Mouse (Mus musculus) B cell, adult 2 months (primary cell): Measurements from ENCODE around the gene Ap1ar.
A peak's percentile ranks its signal among the peaks of the same experiment; 100 is the strongest.

ENCODE experiments used
- DNase-seq, 2 experiments: peaks; one replicate each; pipeline ENCODE4 v3.0.0; 2022

The Ap1ar gene

DNA sequence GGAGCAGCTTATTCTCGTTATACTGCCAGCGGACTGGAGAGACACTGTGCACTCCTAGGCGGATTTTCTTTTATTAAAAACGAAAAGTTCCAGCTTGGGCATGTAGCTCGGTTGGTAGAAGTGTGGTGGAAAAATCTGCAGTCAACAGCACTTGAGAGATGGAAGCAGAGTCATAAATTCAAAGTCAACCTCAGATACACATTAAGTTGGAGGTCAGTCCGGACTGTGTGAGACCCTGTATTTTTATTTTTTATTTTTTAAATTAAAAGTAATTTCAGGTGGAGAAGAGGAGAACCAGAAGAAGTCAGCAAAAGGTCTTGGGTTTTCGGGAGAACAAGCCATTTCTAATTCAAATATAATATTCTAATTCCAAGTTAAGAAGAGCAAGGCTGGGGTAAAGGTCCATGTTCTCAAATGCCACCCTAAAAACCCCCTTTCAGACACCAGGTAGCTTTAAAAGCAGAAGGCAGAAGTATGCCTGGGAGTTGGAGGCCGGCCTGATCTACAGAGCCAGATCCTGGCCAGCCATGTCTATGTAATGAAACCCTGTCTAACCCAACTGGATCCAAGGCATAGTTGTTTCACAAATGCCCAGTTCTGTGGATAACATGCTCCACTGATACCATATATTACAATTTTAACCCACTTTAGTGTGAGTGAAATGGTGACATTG is 785 bp upstream of the Ap1ar start:
- DNase-seq, result peak in 1 of 2 experiments; percentile 10

DNA sequence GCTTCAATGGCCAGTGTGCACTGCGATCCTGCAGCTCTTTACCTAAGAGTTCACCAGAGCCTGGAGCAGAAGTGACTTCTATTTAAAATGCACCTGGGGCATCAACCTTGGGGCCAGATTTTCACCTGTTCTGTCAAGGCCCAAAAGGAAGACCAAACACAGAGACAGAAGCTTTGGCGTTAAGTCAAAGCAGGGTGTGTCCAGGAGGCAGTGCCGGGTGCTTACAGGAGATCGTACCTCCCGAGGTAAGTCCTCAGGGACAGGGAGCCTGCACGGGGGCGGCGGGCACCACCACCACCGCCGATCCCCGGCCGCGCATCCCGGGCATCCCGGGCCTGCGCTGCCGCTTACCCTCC is 547 bp downstream of the Ap1ar start:
- DNase-seq, result no peak

DNA sequence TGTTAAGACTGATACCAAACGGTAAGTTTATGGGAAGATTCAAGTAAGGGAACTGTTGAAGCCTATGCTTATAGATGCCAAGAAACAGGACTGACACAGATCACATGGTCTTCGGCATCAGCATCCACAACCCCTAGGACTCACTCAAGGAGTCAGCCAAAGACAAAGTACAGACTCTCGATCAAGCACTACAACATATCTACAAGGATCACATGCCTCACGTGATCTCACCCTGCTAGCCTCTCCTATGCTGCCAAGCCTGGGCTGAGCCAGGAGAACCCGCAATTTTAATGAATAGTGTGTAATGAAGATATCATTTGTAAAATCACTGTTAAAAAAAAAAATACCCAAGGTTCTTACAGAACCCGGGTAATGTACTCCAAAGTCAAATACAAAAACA is 1.7 kb downstream of the Ap1ar start:
- DNase-seq, result no peak

DNA sequence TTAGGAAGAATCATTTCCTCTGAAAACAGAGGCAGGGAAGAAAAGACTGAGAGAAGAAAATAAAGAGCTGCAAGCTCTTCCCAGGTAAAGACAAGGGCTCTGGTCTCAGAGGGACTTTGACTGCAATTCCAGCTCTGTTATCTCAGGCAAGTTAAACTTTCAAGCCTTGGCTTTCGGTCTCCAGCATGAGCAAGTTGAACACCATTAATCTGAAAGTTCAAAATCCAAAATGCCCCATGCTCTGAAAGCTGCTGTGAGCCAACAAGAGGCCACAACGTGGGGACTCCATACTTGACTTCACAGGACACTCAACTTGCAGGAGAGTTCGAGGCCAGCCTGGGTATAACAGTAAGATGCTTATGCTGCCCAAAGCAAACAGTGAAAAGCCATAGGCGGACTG is 3.3 kb downstream of the Ap1ar start:
- DNase-seq, result no peak

DNA sequence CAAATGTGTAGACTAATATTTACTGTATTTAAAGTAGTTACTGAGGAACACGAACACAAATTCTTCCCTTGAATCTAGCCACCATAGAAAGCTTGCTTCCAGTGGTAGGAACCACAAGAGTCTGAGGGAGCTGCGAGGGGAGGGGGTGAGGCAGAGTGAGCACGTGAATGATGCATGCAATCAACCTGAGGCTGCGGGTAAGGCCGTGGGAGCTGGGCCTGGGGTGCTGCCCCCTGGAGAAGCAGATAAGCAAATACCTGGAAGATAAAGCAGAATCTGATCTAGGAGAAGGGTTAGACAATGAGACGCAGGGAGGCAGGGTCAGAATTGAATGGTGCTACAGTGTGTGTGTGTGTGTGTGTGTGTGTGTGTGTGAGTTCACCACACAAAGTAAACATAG is 6.2 kb downstream of the Ap1ar start:
- DNase-seq, result no peak

DNA sequence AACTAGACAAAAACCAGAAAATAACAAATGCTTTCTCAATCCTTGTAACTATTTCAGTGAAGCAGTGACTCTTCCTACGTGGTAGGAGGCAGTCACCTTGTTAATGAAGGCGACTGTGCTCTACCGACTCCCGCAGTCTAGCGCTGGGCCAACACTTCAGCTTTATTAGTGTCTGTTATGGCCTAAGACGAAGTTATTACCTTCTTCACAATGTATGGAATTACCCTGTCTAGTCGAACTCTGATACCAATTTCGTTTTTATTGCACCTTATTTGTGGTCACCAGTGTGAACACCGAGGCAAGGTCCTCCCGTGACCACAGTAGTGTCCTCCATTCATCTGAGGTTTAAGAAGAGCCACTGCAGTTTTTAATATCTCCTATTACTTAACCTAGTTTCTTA is 7.1 kb downstream of the Ap1ar start:
- DNase-seq, result no peak

DNA sequence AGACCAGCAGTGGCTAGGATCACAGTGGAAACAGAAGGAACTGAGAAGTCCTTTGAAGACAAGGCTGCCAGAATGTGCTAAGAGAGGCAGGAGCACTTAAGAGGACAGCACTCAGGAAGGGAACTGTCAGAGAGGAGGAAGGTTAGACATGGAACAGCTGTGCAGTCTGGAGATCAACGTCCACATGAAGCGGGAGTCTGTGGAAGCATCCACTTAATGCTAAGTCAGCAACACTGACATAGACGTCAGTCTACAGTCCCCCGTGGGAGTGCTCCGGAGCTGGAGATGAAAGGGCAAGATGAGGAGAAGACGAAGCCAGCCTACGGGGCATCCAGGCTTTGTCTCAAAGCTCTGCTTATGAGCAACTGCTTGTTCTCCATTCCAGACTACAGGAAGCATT is 10.2 kb downstream of the Ap1ar start:
- DNase-seq, result no peak

DNA sequence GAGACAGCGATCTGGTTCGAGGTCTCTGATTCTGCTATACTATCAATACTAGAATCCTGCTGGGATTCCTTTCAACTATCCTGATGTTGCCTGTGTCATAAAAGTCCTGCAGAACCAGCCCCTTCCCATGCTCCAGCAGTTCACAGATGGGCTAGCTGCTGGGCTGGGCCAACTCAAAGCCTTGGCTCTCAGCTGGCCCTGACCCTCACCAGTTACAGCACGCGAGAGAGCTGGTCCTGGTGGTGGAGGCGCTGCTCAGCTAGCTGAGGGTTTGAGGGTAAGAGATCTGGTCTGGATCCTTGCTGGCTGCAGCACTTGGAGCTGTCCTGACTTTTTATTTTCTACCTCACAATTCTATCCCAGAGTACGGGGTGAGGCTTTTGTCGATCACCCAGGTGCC is 10.8 kb downstream of the Ap1ar start:
- DNase-seq, result no peak

DNA sequence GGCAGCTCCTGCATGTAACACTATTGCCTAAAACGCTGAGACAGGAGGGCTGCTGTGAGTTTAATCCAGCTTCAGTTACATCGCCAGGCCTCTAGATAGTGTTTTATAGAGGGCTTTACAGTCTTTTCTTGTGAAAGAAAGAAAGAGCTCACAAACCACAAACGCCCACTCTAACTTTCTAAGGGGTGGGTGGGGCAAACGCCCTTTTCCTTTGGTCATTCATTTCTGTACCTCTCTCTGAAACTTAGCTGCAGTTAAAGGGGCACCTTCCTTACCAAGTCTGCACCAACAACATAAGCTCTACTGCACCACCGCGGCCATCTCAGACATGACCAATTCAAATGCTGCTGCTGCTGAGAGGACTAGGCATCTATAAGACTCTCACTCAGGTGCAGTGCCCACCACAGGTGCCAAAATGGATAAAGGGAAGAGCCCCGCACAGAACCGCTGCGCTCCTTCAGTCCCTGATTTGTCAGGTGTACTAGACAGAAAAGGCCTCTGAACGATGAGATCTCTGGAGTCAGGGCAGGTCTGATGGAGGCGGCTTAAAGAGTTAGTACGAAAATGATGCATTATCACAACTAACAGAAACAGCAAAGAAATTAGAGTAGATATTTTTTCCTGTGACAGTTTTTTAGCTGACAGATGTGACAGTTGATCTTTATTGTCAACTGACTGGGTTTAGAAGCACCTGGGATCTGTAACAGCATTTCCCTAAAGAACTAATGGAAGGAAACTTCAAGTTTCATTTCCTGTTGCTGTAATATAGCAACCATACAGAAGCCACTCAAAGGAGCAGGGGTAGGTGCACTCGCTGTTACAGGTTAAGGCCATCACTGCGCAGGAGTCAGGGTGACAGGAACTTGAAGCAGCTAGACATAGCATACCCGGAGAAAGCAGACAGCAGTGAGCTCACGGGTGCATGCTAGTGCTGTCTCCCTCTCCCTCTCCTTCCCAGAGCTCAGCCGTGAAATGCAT is 13.1 kb downstream of the Ap1ar start:
- DNase-seq, result peak; percentile 54 to 59

DNA sequence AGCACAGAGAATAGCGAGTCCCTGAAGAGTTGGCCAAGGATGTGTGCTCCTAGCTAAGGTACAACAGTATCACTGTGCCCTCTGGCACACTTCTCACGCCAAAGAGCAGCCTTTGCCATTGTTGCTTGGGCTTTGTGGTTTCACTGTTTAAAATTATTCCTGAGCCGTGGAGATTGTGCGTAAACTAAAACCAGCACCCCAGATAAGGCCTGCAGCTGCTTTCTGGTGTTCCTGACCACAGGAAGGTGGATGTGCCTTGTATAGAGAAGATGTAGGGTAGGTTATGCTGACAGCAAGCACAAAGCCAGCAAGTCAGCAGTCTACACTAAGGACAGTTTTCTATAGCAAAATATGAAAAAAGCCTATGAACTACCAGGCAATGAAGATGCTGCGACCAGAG is 16.1 kb downstream of the Ap1ar start:
- DNase-seq, result no peak

DNA sequence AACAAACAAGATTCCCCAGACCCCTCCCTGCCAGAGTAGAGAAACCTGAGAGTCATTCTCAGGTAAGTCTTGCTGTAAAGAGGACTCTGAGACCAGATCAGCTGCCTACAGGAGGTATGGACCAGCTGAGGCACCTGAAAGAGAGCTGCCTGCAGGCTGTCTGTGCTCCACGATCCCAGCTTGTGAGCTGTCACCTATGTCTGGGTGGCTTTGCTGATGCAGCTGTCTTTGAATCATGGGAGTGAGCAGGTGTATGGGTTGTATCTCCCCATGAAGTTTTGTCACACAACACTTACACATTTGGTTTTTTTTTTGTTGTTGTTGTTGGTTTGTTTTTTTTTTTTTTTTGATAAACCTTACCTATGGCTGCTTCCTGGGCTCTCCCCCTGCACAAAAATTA is 16.9 kb downstream of the Ap1ar start:
- no peak for DNase-seq

DNA sequence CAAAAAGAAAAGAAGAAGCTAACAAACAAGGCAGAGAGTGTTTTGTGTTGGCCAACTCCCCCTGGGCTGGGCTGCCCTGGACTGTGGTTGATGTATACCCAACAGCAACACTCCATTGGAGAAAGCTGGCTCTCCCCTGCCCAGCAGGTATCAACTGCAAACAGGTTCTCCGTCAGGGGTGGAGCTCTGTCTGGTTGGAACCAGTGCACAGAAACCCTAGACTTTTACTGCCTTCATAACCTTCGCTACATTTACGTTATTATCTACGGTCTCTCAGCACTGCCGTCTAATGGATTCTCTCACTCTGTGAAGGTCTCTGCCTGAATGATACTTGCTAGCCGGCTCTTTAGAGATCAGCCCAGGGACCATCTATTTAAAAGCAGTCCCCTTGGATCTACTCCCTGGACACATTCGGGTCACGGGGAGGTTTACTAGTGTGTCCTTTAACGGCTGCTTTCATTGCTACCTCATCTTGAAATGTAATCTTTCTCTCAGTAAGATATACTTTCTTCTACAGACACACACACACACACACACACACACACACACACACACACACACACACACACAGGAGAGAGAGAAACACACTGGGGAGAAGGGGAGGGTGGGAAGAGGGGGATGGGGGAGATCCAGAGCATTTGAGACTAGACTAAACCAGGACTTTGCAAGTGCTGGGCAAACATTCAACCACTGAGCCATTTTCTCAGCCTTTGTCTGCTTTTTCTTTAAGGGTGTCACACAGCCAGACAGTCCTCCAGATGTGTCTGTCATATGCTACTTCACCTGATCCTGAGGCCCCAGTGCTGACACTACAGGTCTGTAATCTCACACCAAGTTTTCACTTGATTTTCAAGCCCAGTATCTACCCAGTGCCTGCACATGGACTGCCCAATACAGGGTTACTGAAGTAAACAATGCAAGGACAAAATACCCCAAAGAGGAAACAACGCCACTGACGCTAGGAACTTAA is 18.3 kb downstream of the Ap1ar start:
- DNase-seq, result no peak

DNA sequence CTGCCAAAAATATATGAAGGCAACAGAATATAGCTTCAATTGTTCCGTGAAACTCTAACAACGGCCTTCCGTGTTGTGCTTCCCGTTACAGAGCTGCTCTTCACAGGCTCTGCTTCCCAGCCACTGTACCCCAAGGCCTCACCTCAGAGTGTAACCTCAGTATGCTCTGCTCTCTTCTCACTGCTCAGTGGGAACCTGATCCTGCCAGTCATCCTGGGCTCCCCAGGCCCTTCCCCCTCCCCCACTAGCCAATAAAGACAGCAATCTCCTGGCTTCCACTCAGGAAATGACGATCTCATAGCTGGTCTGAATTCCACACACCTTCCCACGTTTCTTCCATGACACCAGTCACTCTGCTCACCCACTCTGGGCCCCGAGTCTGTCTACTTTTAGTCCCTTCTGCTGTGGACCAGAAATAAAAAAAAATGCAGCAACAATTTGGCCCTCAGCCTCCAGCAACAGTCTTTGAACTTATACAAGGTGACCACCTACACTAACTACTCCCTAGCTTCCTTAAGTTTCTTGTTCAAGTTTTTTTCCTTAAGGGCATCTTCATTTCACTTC is 20.1 kb downstream of the Ap1ar start:
- DNase-seq, result no peak

DNA sequence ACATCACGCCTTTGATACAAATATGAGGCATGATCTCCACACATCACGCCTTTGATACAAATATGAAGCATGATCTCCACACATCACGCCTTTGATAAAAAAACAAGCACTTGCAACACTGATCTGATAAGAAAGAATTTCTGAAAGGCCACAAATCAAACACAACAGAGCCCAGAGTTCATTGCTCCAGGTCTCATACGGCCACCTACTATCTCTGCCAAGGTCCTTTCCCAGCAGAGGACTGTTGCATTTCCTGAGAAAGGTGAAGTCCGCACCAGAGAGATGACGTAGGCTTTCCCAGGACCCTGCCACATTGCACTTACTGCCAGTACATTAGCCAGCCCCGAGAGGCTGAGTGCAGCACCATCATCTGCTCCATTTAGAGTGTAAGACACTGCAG is 28.2 kb downstream of the Ap1ar start:
- no peak for DNase-seq

DNA sequence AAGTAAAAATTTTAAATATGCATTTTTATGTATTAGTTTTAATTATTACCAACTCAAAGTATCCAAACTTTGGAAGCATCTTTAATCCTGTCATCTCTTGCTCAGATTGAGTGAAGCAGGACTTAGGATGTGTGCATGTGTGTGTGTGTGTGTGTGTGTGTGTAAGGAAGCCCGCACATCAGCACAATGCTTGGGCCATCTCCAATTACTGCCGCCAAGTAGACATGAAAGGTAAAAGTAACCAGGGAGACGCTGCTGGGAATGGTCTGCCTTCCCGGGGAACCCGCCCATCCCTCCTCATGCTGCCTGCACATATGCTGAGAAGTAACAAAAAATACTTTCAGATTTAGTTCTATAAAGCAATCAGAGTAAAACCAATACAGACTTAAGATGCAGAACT is 29.5 kb downstream of the Ap1ar start:
- no peak for DNase-seq

DNA sequence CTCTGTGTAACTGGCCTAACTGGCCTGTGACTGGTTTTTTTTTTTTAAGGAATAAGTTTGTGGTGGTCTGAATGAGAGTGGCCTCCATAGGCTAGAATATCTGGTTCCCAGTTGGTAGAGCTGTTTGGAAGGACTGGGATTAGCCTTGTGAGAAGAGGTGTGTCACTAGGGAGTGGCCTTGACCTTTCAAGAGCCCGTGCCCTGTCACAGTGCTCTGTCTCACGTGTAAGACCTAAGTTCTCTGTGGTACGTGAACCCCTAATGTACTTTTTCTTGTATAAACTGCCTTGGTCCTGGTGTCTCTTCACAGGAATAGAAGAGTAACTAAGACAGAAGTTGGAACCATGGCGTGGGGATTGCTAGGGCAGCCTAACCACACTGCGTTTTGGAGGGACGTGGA is 31.3 kb downstream of the Ap1ar start:
- no peak for DNase-seq

DNA sequence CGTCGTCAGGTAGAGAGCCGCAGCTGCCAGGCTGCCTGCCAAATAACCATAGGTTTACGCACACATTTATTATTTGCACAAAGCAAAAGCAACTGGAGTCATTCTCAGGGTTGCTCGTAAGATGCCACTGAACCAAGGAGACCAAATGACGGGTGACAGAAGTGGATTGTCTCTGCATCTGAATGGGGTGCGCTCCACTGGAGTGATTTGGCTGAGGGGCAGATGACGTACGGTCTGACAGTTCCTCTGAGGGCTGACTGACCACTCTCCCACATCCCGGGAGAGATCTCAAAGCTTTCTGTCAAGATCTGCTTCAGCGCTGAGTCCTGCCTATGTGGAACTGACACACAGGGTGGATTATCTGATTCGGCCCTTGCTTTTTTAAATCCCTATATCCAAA is 32.3 kb downstream of the Ap1ar start:
- no peak for DNase-seq

DNA sequence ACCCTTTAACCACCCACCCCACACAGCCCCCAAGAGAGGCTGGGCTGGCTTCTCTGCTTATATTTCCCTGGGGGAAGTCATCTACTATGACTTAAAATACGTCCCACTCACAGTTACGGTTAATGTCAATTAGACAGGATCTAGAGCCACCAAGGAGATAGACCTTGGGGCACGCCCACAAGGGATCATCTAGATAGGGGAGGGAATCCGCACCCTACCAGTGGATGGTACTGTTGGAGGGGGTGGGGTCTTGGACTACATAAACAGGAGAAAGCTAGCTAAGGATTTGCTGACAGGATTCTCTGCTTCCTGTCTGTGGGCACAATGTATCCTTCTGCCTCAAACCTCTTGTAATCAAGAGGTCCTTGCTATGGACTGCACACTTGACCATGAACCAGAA is 32.9 kb downstream of the Ap1ar start:
- DNase-seq, result no peak

DNA sequence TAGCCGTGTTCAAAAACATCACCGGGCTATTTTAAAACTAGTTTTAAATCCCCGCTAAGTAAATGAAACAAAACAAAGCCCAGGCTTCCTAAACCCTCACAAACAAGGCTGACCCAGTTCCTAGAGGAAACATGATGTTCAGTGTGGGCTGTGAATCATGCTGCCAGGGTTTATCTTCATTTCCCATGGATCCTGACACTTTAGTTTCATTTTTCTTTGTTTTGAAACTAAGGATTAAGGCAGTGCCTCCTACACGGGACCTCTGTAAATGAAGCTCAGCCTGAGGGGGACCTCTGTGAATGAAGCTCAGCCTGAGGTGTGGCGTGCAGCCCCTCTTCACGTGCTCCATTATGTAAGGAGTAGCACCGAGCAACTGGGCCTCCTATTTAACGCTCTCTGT is 34.5 kb downstream of the Ap1ar start:
- no peak for DNase-seq

DNA sequence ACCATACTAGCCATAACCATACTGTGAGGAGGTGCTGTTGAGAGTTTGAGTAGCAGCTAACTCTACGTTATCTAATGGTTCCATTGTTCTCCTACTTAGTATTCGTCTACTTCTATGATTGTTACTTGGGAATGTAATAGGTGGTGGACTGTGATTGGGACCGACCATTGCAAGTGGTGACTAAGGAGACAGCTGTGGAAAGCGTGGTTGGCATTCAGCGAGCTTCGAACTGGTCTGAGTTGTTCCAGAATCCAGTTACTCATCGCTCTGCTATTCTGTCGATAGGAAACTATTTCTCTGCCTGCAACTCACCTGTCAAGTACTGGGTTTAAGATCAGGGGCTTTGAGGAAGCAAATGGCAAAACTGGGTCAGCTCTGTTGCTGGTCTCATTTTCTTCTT is 36.2 kb downstream of the Ap1ar start:
- no peak for DNase-seq

DNA sequence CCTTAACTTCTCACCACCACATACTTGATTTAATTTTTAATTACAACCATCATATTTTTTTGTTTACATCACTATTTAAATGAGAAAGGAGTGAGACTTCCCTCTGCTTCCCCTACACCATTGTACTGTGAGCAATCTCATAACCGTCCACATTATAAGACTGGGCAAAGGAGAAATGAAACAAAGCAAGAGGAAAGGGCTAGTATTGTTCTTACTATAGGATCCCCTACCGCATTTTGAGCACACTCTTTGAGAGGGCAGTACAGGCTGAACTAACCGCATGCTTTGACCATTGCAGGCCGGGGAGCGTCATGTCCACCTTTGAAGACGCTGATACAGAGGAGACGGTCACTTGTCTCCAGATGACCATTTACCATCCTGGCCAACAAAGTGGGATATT is 41.1 kb downstream of the Ap1ar start:
- DNase-seq, result no peak

DNA sequence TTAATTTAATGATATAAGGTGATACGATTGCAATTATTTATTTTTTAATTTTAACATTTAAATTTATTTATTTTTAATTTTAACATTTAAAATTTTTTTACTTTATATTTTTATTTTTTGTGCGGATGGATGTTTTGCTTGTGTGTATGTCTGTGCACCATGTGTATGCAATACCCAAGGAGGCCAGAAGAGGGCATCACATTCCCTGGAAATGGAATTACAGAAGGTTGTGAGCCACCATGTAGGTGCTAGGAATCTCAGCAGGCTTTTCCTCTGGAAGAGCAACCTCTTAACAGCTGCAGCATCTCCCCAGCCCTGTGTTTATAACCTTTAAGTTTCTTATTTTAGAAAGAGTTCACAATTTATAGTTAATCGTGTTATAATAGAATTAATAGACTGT is 41.6 kb downstream of the Ap1ar start:
- peak; percentile 43 to 46 for DNase-seq

DNA sequence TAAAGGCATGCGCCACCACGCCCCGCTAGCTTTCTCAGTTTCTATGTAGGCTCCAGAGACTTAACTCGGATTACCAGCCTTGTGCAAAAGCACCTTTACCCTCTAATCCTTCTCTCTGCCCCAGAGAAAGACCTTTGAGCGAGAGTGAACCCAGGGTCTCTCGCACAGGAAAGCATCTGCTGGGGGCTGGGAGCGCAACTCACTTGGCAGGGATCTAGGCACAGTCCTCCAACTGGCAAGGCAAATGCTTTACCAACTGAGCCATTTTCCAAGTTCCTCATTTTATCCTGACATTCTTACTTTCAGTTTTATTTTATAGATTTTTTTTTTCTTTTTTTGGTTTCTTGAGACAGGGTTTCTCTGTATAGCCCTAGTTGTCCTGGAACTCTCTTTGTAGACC is 44.3 kb downstream of the Ap1ar start:
- peak; percentile 47 to 56 for DNase-seq
